Mouse (Mus musculus): Measurements from ENCODE around the gene Adgre5.

The Adgre5 gene

GRCm38 (mm10) chr8:83729009-83729807 is 11.9 kb downstream of the Adgre5 start:
- in situ Hi-C loops (cut with MboI; ENCODE audit: unreplicated experiment in 2 of 2), result loop anchor here (5.0 to 25.0 kb wide), 2 partner anchors 53 to 1108 kb away; partner anchors contain the start of genes Calr (in 1 of the 2), Gadd45gip1 (in 1 of the 2) and Rad23a (in 1 of the 2)

- in situ Hi-C loops (cut with MboI; ENCODE audit: unreplicated experiment in 2 of 2), result loop anchor here (5.0 to 25.0 kb wide), 2 partner anchors 57 to 1112 kb away; partner anchors contain the start of genes Calr (in 1 of the 2), Gadd45gip1 (in 1 of the 2) and Rad23a (in 1 of the 2)
Measured at GRCm38 (mm10) chr8:83725521-83726102, 15.5 kb downstream of the Adgre5 start.

GRCm38 (mm10) chr8:83724697-83725482 is 16.2 kb downstream of the Adgre5 start:
- in situ Hi-C loops (cut with MboI; ENCODE audit: unreplicated experiment in 2 of 2), result loop anchor here (5.0 to 25.0 kb wide), 3 partner anchors 57 to 1112 kb away; partner anchors contain the start of genes Calr (in 1 of the 2), Gadd45gip1 (in 1 of the 2), Ptger1 (in 1 of the 2) and Rad23a (in 1 of the 2)

- in situ Hi-C loops (cut with MboI; ENCODE audit: unreplicated experiment in 2 of 2), result loop anchor here in 1 of 2 experiments (5.0 kb wide), 1 partner anchor 56 kb away; the partner anchor contains the start of gene Ptger1
Measured at GRCm38 (mm10) chr8:83723447-83724083, 17.6 kb downstream of the Adgre5 start.

GRCm38 (mm10) chr8:83722631-83723030 is 18.5 kb downstream of the Adgre5 start:
- in situ Hi-C loops (cut with MboI; ENCODE audit: unreplicated experiment in 2 of 2), result loop anchor here in 1 of 2 experiments (5.0 kb wide), 1 partner anchor 55 kb away; the partner anchor contains the start of gene Ptger1

- in situ Hi-C loops (cut with MboI; ENCODE audit: unreplicated experiment in 2 of 2), result loop anchor here in 1 of 2 experiments (5.0 kb wide), 1 partner anchor 54 kb away; the partner anchor contains the start of gene Ptger1
Measured at GRCm38 (mm10) chr8:83721405-83722025, 19.6 kb downstream of the Adgre5 start.

GRCm38 (mm10) chr8:83719693-83720092 is 21.4 kb downstream of the Adgre5 start:
- in situ Hi-C loops (cut with MboI; ENCODE audit: unreplicated experiment in 2 of 2), result loop anchor here (5.0 kb wide), 1 partner anchor 52 kb away; the partner anchor contains the start of gene Ptger1 (in 2 of the 2)

GRCm38 (mm10) chr8:83719048-83719447 is 22.1 kb downstream of the Adgre5 start:
- in situ Hi-C loops (cut with MboI; ENCODE audit: unreplicated experiment in 2 of 2), result loop anchor here in 1 of 2 experiments (5.0 kb wide), 1 partner anchor 52 kb away; the partner anchor contains the start of gene Ptger1

GRCm38 (mm10) chr8:83716563-83716962 is 24.6 kb downstream of the Adgre5 start:
- in situ Hi-C loops (cut with MboI; ENCODE audit: unreplicated experiment in 2 of 2), result loop anchor here in 1 of 2 experiments (5.0 kb wide), 1 partner anchor 49 kb away; the partner anchor contains the start of gene Ptger1

GRCm38 (mm10) chr8:83715771-83716170 is 25.4 kb downstream of the Adgre5 start:
- in situ Hi-C loops (cut with MboI; ENCODE audit: unreplicated experiment in 2 of 2), result loop anchor here in 1 of 2 experiments (5.0 kb wide), 1 partner anchor 48 kb away; the partner anchor contains the start of gene Ptger1

- in situ Hi-C loops (cut with MboI; ENCODE audit: unreplicated experiment in 2 of 2), result loop anchor here in 1 of 2 experiments (5.0 kb wide), 1 partner anchor 48 kb away; the partner anchor contains the start of gene Ptger1
Measured at GRCm38 (mm10) chr8:83715031-83715690, 26.0 kb downstream of the Adgre5 start, which contains the start of gene Ddx39. Ddx39 (plus strand) TSS chr8:83715177.

GRCm38 (mm10) chr8:83714676-83715030 is 26.5 kb downstream of the Adgre5 start:
- in situ Hi-C loops (cut with MboI; ENCODE audit: unreplicated experiment in 2 of 2), result loop anchor here in 1 of 2 experiments (5.0 kb wide), 1 partner anchor 47 kb away; the partner anchor contains the start of gene Ptger1

GRCm38 (mm10) chr8:83707554-83707953 is 33.6 kb downstream of the Adgre5 start:
- in situ Hi-C loops (cut with MboI; ENCODE audit: unreplicated experiment in 2 of 2), result no loop called here

- in situ Hi-C loops (cut with MboI; ENCODE audit: unreplicated experiment in 2 of 2), result no loop called here
Measured at GRCm38 (mm10) chr8:83706411-83706810, 34.7 kb downstream of the Adgre5 start.

GRCm38 (mm10) chr8:83703426-83703825 is 37.7 kb downstream of the Adgre5 start:
- in situ Hi-C loops (cut with MboI; ENCODE audit: unreplicated experiment in 2 of 2), result no loop called here

GRCm38 (mm10) chr8:83700423-83701085 is 40.6 kb downstream of the Adgre5 start:
- in situ Hi-C loops (cut with MboI; ENCODE audit: unreplicated experiment in 2 of 2), result no loop called here

GRCm38 (mm10) chr8:83699566-83699965 is 41.6 kb downstream of the Adgre5 start:
- in situ Hi-C loops (cut with MboI; ENCODE audit: unreplicated experiment in 2 of 2), result no loop called here

Measured in v-Abl transformed pro-B cells (cell line).